10 mouse cellular contexts compared by ENCODE assay signal in the genomic region with DNA sequence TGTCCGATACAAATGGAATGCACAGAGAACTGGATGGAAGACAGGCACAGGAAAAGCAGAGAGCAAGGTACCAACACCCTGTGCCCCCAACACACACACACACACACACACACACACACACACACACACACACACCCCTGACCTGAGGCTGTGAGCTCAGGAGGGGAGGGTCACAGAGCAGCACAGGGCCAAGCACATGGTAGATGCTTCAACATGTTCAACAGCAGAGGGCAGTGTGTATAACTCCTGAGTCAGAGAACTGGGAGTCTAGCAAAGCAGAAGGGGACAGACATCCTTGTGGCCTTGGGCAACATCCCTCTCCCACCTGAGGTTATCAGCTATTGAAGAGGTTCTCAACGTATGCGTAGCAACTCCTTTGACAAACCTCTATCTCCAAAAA. TPM values are rescaled to one million over a fixed set of nuclear protein-coding genes. Genes with fewer than 3 reads are reported as not detected.
DNase-seq lines count a peak whose midpoint lies in the region; ATAC-seq lines count a peak whose summit lies in the region.
"Had no signal": no experiment of that assay in that cellular context is flagged by ENCODE, and none has a peak within 500 bp of the region (broad histone marks: within the 10 kb centered on the region; RNA-seq: fewer than 3 reads in every experiment).

No protein-coding gene starts in this region.

- peaks cover 14% of the 10 kb centered on the region for H3K36me3 ChIP-seq in kidney, embryonic 15.5 days
- no peaks in the 10 kb centered on the region for H3K36me3 ChIP-seq in forebrain, embryonic 16.5 days (ENCODE audit: control insufficient read depth, insufficient read depth)
- H3K36me3 ChIP-seq in liver, embryonic 12.5 days = peaks cover 4% of the 10 kb centered on the region; the same call in 1 of the 2 replicates
- H3K36me3 ChIP-seq: embryonic facial prominence, embryonic 15.5 days had no signal

- no peak overlapping the region for H3K4me3 ChIP-seq in kidney, embryonic 15.5 days (replicated peaks)
- H3K4me3 ChIP-seq in forebrain, embryonic 16.5 days (replicated peaks; ENCODE audit: low read length) = no peak overlapping the region
- no peak overlapping the region for H3K4me3 ChIP-seq in liver, embryonic 12.5 days
- H3K4me3 ChIP-seq: embryonic facial prominence, embryonic 15.5 days; myocyte had no signal

- DNase-seq in kidney, adult 18-20 months = no peak
- DNase-seq in R1 (ENCODE audit: low read depth, low spot score) = peak; percentile 67
- DNase-seq in retina, postnatal 1 day = peak; percentile 72
- no peak for DNase-seq in layer of hippocampus, postnatal 25 days (ENCODE audit: extremely low spot score in 1 of 2, low spot score in 1 of 2)
- no peak for DNase-seq in B cell, adult 2 months

- H3K27ac ChIP-seq in kidney, embryonic 15.5 days = no peak overlapping the region
- H3K27ac ChIP-seq in forebrain, embryonic 16.5 days (ENCODE audit: low read length) = no peak overlapping the region
- H3K27ac ChIP-seq in liver, embryonic 12.5 days = no peak overlapping the region
- H3K27ac ChIP-seq: embryonic facial prominence, embryonic 15.5 days had no signal

- no peaks in the 10 kb centered on the region for H3K9me3 ChIP-seq in kidney, embryonic 15.5 days (replicated peaks)
- H3K9me3 ChIP-seq in forebrain, embryonic 16.5 days (ENCODE audit: control insufficient read depth, low read length) = no peaks in the 10 kb centered on the region
- H3K9me3 ChIP-seq in liver, embryonic 12.5 days (replicated peaks) = no peaks in the 10 kb centered on the region
- H3K9me3 ChIP-seq: embryonic facial prominence, embryonic 15.5 days had no signal

- no peaks in the 10 kb centered on the region for H3K27me3 ChIP-seq in kidney, embryonic 15.5 days
- H3K27me3 ChIP-seq in forebrain, embryonic 16.5 days (replicated peaks; ENCODE audit: control insufficient read depth, insufficient read depth, low read length) = no peaks in the 10 kb centered on the region
- H3K27me3 ChIP-seq in liver, embryonic 12.5 days (replicated peaks) = 0 out of 2 replicates have a peak, but pooled peaks cover 4% of the 10 kb centered on the region
- H3K27me3 ChIP-seq: embryonic facial prominence, embryonic 15.5 days had no signal

- peak; percentile 52; the same call in 1 of the 2 replicates for ATAC-seq in kidney, embryonic 15.5 days (replicated peaks; ENCODE audit: low FRiP score)
- peak; percentile 59 for ATAC-seq in forebrain, embryonic 16.5 days
- ATAC-seq in liver, embryonic 12.5 days = 0 out of 2 replicates have a peak, but pooled peaks have one; percentile 15

- no peak overlapping the region for H3K9ac ChIP-seq in kidney, embryonic 15.5 days
- H3K9ac ChIP-seq in forebrain, embryonic 16.5 days (replicated peaks; ENCODE audit: low read depth, low read length) = no peak overlapping the region
- H3K9ac ChIP-seq in liver, embryonic 12.5 days = no peak overlapping the region
- H3K9ac ChIP-seq: embryonic facial prominence, embryonic 15.5 days had no signal

- no peak overlapping the region for H3K4me2 ChIP-seq in kidney, embryonic 15.5 days
- no peak overlapping the region for H3K4me2 ChIP-seq in forebrain, embryonic 16.5 days (ENCODE audit: low read length)
- H3K4me2 ChIP-seq in liver, embryonic 12.5 days = no peak overlapping the region
- H3K4me2 ChIP-seq: embryonic facial prominence, embryonic 15.5 days had no signal

- WGBS in kidney, embryonic 15.5 days = 88% methylated on average over 3 of the region's 3 CpGs
- 73% methylated on average over 3 of the region's 3 CpGs for WGBS in forebrain, embryonic 16.5 days
- 54% methylated on average over 3 of the region's 3 CpGs for WGBS in liver, embryonic 12.5 days (ENCODE audit: insufficient replicate concordance)

- H3K4me1 ChIP-seq in kidney, embryonic 15.5 days = no peaks in the 10 kb centered on the region
- no peaks in the 10 kb centered on the region for H3K4me1 ChIP-seq in forebrain, embryonic 16.5 days (replicated peaks; ENCODE audit: control insufficient read depth, insufficient read depth, low read length)
- no peaks in the 10 kb centered on the region for H3K4me1 ChIP-seq in liver, embryonic 12.5 days
- H3K4me1 ChIP-seq: embryonic facial prominence, embryonic 15.5 days had no signal

RNA-seq across cellular contexts. Expression of a gene that starts 32.8 kb away (rescaled TPM):
- 27.6 and 29.7 TPM in 2 replicates for polyA plus RNA-seq in kidney, embryonic 15.5 days (2015; fragmentation: Nextera tagmentation; extraction: Ambion mirVana)
- 47.3 and 49.9 TPM in 2 replicates for polyA plus RNA-seq in forebrain, embryonic 16.5 days (2015; fragmentation: Nextera tagmentation; extraction: Ambion mirVana)
- polyA plus RNA-seq in liver, embryonic 12.5 days (2016; fragmentation: Nextera tagmentation; extraction: Ambion mirVana) = 17.8 and 18.5 TPM in 2 replicates
- total RNA-seq in layer of hippocampus, postnatal 25 days (2021) = 10 to 100 TPM; 40.1 to 45.4 TPM

RNA-seq across cellular contexts. Expression of a gene that starts 58.8 kb away (rescaled TPM):
- not detected in 2 replicates for polyA plus RNA-seq in kidney, embryonic 15.5 days (2015; fragmentation: Nextera tagmentation; extraction: Ambion mirVana)
- 1.1 and 1.3 TPM in 2 replicates for polyA plus RNA-seq in forebrain, embryonic 16.5 days (2015; fragmentation: Nextera tagmentation; extraction: Ambion mirVana)
- polyA plus RNA-seq in liver, embryonic 12.5 days (2016; fragmentation: Nextera tagmentation; extraction: Ambion mirVana) = 0.14 and 0.37 TPM in 2 replicates
- 1 to 10 TPM; 1.4 to 1.5 TPM for total RNA-seq in layer of hippocampus, postnatal 25 days (2021)

Comparison
In these comparisons a context has a peak if more than half of its experiments do, and no peak if none do; other contexts are left out.
1. DNase-seq: peak in R1 (single experiment) and retina, postnatal 1 day (single experiment); none in kidney, adult 18-20 months (single experiment), layer of hippocampus, postnatal 25 days (0 of 2) and B cell, adult 2 months (0 of 2).
2. Peak in every context shown above with its lines, with median percentiles within 50 percentile points of each other: ATAC-seq.